Comparison of ENCODE assay signal across 8 mouse cellular contexts in genomic region chr1:36254635-36255360, GRCm38 (mm10). TPM values are rescaled to one million over a fixed set of nuclear protein-coding genes. Genes with fewer than 3 reads are reported as not detected.
DNase-seq lines count a peak whose midpoint lies in the region; ATAC-seq and TF ChIP-seq lines count a peak whose summit lies in the region.

No protein-coding gene starts in this region.

- H3K4me3 ChIP-seq in intestine, embryonic 16.5 days (ENCODE audit: low read length): no peak overlapping the region
- no peak overlapping the region for H3K4me3 ChIP-seq in liver, postnatal 0 days (ENCODE audit: low read depth, low read length)
- H3K4me3 ChIP-seq in stomach, embryonic 15.5 days (replicated peaks): 0 out of 2 replicates have a peak overlapping the region, but pooled peaks have one; percentile 2

- intact Hi-C loops in gastrocnemius, postnatal 14 days (cut with DNase I; ENCODE audit: low total_unique reads): loop anchor here (10.0 kb wide), 1 partner anchor 110 kb away; no protein-coding TSS in a partner anchor
- intact Hi-C loops in gastrocnemius, postnatal 36 days (cut with DNase I): loop anchor here (2.0 kb wide), 1 partner anchor 110 kb away; no protein-coding TSS in a partner anchor

- no peaks in the 10 kb centered on the region for H3K27me3 ChIP-seq in intestine, embryonic 16.5 days (replicated peaks; ENCODE audit: control insufficient read depth, insufficient read depth, low read length)
- no peaks in the 10 kb centered on the region for H3K27me3 ChIP-seq in liver, postnatal 0 days (ENCODE audit: insufficient read depth, low read length)
- H3K27me3 ChIP-seq in stomach, embryonic 15.5 days (replicated peaks): no peaks in the 10 kb centered on the region

- DNase-seq in gastrocnemius, postnatal 14 days: peak; percentile 45
- no peak for DNase-seq in gastrocnemius, postnatal 36 days
- DNase-seq in cerebellum, adult 18-20 months: peak; percentile 79 to 82
- DNase-seq in gastrocnemius, postnatal 25 days: peak; percentile 29
- no peak for DNase-seq in liver, postnatal 0 days

- WGBS in intestine, embryonic 16.5 days: 22% methylated on average over 25 of the region's 25 CpGs
- 30% methylated on average over 25 of the region's 25 CpGs for WGBS in liver, postnatal 0 days (ENCODE audit: insufficient replicate concordance)
- WGBS in stomach, embryonic 15.5 days: 15% methylated on average over 25 of the region's 25 CpGs

- H3K4me2 ChIP-seq in intestine, embryonic 16.5 days (ENCODE audit: low read depth, low read length): 0 out of 2 replicates have a peak overlapping the region, but pooled peaks have one; percentile 9
- peak overlapping the region; percentile 27 for H3K4me2 ChIP-seq in liver, postnatal 0 days (ENCODE audit: low read depth, low read length)
- peak overlapping the region; percentile 31 for H3K4me2 ChIP-seq in stomach, embryonic 15.5 days

- peaks cover 10% of the 10 kb centered on the region for H3K9me3 ChIP-seq in intestine, embryonic 16.5 days (ENCODE audit: control insufficient read depth, low read length)
- peaks cover 7% of the 10 kb centered on the region; the same call in 1 of the 2 replicates for H3K9me3 ChIP-seq in liver, postnatal 0 days (ENCODE audit: low read length)
- H3K9me3 ChIP-seq in stomach, embryonic 15.5 days: no peaks in the 10 kb centered on the region

- TF ChIP-seq EP300 in liver, postnatal 0 days (IDR thresholded peaks at IDR 0.05; ENCODE audit: low read depth): no peak

- H3K36me3 ChIP-seq in intestine, embryonic 16.5 days (ENCODE audit: control insufficient read depth, insufficient read depth, low read length): no peaks in the 10 kb centered on the region
- no peaks in the 10 kb centered on the region for H3K36me3 ChIP-seq in liver, postnatal 0 days (replicated peaks; ENCODE audit: insufficient read depth, low read length)
- no peaks in the 10 kb centered on the region for H3K36me3 ChIP-seq in stomach, embryonic 15.5 days

- ATAC-seq in intestine, embryonic 16.5 days: no peak
- ATAC-seq in liver, postnatal 0 days: peak; percentile 45; the same call in 1 of the 2 replicates
- ATAC-seq in stomach, embryonic 15.5 days (ENCODE audit: insufficient read depth, low FRiP score, low read depth): no peak
- no peak; the same call in 1 of the 2 replicates for ATAC-seq in granulocyte monocyte progenitor cell, adult 5-6 weeks (replicated peaks; ENCODE audit: poor library complexity, severe bottlenecking)

- H3K27ac ChIP-seq in intestine, embryonic 16.5 days (ENCODE audit: low read length): no peak overlapping the region
- no peak overlapping the region for H3K27ac ChIP-seq in liver, postnatal 0 days (ENCODE audit: low read depth)
- peak overlapping the region; percentile 28 for H3K27ac ChIP-seq in stomach, embryonic 15.5 days

- H3K4me1 ChIP-seq in intestine, embryonic 16.5 days (ENCODE audit: control insufficient read depth, insufficient read depth, low read length): peaks cover 10% of the 10 kb centered on the region
- H3K4me1 ChIP-seq in liver, postnatal 0 days (ENCODE audit: insufficient read depth): no peaks in the 10 kb centered on the region
- no peaks in the 10 kb centered on the region for H3K4me1 ChIP-seq in stomach, embryonic 15.5 days

- 0 out of 2 replicates have a peak overlapping the region, but pooled peaks have one; percentile 3 for H3K9ac ChIP-seq in intestine, embryonic 16.5 days (ENCODE audit: low read depth, low read length)
- no peak overlapping the region for H3K9ac ChIP-seq in liver, postnatal 0 days (replicated peaks)
- no peak overlapping the region for H3K9ac ChIP-seq in stomach, embryonic 15.5 days

- peak; percentile 63 for TF ChIP-seq CTCF in liver, postnatal 0 days (IDR thresholded peaks at IDR 0.05; ENCODE audit: low read depth)

RNA-seq across cellular contexts. Expression of gene Uggt1, which starts 10.3 kb away (rescaled TPM):
- total RNA-seq in gastrocnemius, postnatal 14 days (2021): 10 to 100 TPM; 19.5 to 20.3 TPM
- total RNA-seq in gastrocnemius, postnatal 36 days (2021): 10 to 100 TPM; 18.2 to 24.1 TPM
- 10 to 100 TPM; 19.7 to 21.6 TPM for total RNA-seq in gastrocnemius, postnatal 25 days (2021)
- 44.6 and 49.5 TPM in 2 replicates for polyA plus RNA-seq in intestine, embryonic 16.5 days (2015; fragmentation: Nextera tagmentation; extraction: Ambion mirVana)
- polyA plus RNA-seq in liver, postnatal 0 days (2015; fragmentation: Nextera tagmentation; extraction: Ambion mirVana): 15.4 and 15.8 TPM in 2 replicates
- polyA plus RNA-seq in stomach, embryonic 15.5 days (2015; fragmentation: Nextera tagmentation; extraction: Ambion mirVana): 52.8 and 60.3 TPM in 2 replicates
- 63.8 and 67.1 TPM in 2 replicates for total RNA-seq in granulocyte monocyte progenitor cell, adult 5-6 weeks (2014; fragmentation: Nextera tagmentation)
- total RNA-seq in granulocyte monocyte progenitor cell, adult 5-6 weeks (2017): 155 and 170 TPM in 2 replicates

RNA-seq across cellular contexts. Expression of gene Neurl3, which starts 19.7 kb away (rescaled TPM):
- 1 to 10 TPM in 1 of 2 experiments, under 1 TPM in 1; 0.58 to 1.1 TPM for total RNA-seq in gastrocnemius, postnatal 14 days (2021)
- total RNA-seq in gastrocnemius, postnatal 36 days (2021): under 1 TPM; 0.31 to 0.72 TPM
- under 1 TPM; 0.51 to 0.88 TPM for total RNA-seq in gastrocnemius, postnatal 25 days (2021)
- 29.6 and 31.0 TPM in 2 replicates for polyA plus RNA-seq in intestine, embryonic 16.5 days (2015; fragmentation: Nextera tagmentation; extraction: Ambion mirVana)
- 4.4 and 4.7 TPM in 2 replicates for polyA plus RNA-seq in liver, postnatal 0 days (2015; fragmentation: Nextera tagmentation; extraction: Ambion mirVana)
- polyA plus RNA-seq in stomach, embryonic 15.5 days (2015; fragmentation: Nextera tagmentation; extraction: Ambion mirVana): 15.6 and 18.7 TPM in 2 replicates
- total RNA-seq in granulocyte monocyte progenitor cell, adult 5-6 weeks (2014; fragmentation: Nextera tagmentation): 9.8 and 13.1 TPM in 2 replicates
- 14.4 and 17.5 TPM in 2 replicates for total RNA-seq in granulocyte monocyte progenitor cell, adult 5-6 weeks (2017)

RNA-seq across cellular contexts. Expression of gene Arid5a, which starts 52.7 kb away (rescaled TPM):
- 10 to 100 TPM in 1 of 2 experiments, 1 to 10 TPM in 1; 7.8 to 12.0 TPM for total RNA-seq in gastrocnemius, postnatal 14 days (2021)
- total RNA-seq in gastrocnemius, postnatal 36 days (2021): 10 to 100 TPM; 10.7 to 11.8 TPM
- 10 to 100 TPM in 1 of 2 experiments, 1 to 10 TPM in 1; 5.4 to 10.5 TPM for total RNA-seq in gastrocnemius, postnatal 25 days (2021)
- polyA plus RNA-seq in intestine, embryonic 16.5 days (2015; fragmentation: Nextera tagmentation; extraction: Ambion mirVana): 4.1 and 4.8 TPM in 2 replicates
- 5.8 and 6.3 TPM in 2 replicates for polyA plus RNA-seq in liver, postnatal 0 days (2015; fragmentation: Nextera tagmentation; extraction: Ambion mirVana)
- 3.5 and 4.7 TPM in 2 replicates for polyA plus RNA-seq in stomach, embryonic 15.5 days (2015; fragmentation: Nextera tagmentation; extraction: Ambion mirVana)
- 36.0 and 42.2 TPM in 2 replicates for total RNA-seq in granulocyte monocyte progenitor cell, adult 5-6 weeks (2014; fragmentation: Nextera tagmentation)
- total RNA-seq in granulocyte monocyte progenitor cell, adult 5-6 weeks (2017): 33.7 and 33.9 TPM in 2 replicates

Comparison
In these comparisons a context has a peak if more than half of its experiments do, and no peak if none do; other contexts are left out.
1. DNase-seq: peak in gastrocnemius, postnatal 14 days (single experiment), cerebellum, adult 18-20 months (2 of 2) and gastrocnemius, postnatal 25 days (single experiment); none in gastrocnemius, postnatal 36 days (0 of 2) and liver, postnatal 0 days (single experiment).
2. RNA of gene Neurl3, which starts 19.7 kb away (total RNA-seq): 9.8 to 17.5 TPM in granulocyte monocyte progenitor cell, adult 5-6 weeks; 0.58 to 1.1 TPM in gastrocnemius, postnatal 14 days, 0.51 to 0.88 TPM in gastrocnemius, postnatal 25 days and 0.31 to 0.72 TPM in gastrocnemius, postnatal 36 days; every median in the first group is over 4 times any median in the second.
3. Peak in every context shown above with its lines, with median percentiles within 50 percentile points of each other: H3K4me2 ChIP-seq.